Mouse (Mus musculus) testis, adult 2 months (tissue): ENCODE measurements around the gene Adrb1.

ENCODE experiments used
- CTCF ChIP-seq: fragments of 200-500 bp; IDR thresholded peaks from 2 replicates; pipeline ENCODE4 v1.5.1; 2012; ENCODE audit warnings: low read depth, mild to moderate bottlenecking, inconsistent platforms, low read length, moderate library complexity; ENCODE audit not compliant: control insufficient read depth, insufficient read depth, insufficient replicate concordance
- POLR2A ChIP-seq: fragments of 200-500 bp; IDR thresholded peaks from 2 replicates; pipeline ENCODE4 v1.6.1; 2012; ENCODE audit warnings: low read depth, mild to moderate bottlenecking, inconsistent platforms, low read length, moderate library complexity; ENCODE audit not compliant: control insufficient read depth

DNA sequence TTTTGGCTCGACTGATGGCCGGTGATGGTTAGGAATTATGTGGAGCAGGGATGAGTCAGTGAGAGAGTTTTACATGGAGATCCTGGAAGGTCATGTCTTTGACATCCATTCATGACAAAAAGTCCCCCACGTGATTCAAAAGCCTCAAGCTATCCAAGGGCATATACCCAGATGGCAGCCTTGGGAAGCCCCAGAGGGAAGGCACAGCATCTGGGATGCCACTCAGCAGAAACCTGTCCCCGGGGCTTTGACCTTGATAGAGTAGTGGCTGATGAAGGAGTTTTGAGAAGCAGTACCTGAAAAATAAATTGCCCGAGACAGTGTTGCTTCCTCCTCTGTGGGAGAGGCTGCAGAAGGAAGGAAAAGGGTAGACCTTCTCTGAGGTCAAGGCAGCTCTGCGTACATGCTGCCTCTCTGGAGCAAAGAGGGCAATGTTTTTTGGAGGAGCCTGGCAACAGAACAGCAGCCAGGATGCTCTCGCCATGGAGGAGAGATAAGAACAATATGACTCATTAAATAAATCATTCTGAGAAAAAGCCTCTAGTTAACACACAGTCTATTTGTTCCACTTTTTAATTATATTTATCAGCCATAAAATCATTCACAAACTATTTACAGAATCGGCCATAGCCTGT lies 38.4 kb downstream of the Adrb1 start:
- TF ChIP-seq POLR2A = no peak
- no peak for TF ChIP-seq CTCF
